Mouse (Mus musculus): ENCODE measurements around the gene Snx12. TPM values are rescaled to one million over a fixed set of nuclear protein-coding genes. Genes with fewer than 3 reads are reported as not detected.
A peak's percentile ranks its signal among the peaks of the same experiment; 100 is the strongest.

Snx12 gene
- polyA plus RNA-seq (2012; rRNA removed) = 16.7 and 23.9 TPM in 2 replicates

DNA sequence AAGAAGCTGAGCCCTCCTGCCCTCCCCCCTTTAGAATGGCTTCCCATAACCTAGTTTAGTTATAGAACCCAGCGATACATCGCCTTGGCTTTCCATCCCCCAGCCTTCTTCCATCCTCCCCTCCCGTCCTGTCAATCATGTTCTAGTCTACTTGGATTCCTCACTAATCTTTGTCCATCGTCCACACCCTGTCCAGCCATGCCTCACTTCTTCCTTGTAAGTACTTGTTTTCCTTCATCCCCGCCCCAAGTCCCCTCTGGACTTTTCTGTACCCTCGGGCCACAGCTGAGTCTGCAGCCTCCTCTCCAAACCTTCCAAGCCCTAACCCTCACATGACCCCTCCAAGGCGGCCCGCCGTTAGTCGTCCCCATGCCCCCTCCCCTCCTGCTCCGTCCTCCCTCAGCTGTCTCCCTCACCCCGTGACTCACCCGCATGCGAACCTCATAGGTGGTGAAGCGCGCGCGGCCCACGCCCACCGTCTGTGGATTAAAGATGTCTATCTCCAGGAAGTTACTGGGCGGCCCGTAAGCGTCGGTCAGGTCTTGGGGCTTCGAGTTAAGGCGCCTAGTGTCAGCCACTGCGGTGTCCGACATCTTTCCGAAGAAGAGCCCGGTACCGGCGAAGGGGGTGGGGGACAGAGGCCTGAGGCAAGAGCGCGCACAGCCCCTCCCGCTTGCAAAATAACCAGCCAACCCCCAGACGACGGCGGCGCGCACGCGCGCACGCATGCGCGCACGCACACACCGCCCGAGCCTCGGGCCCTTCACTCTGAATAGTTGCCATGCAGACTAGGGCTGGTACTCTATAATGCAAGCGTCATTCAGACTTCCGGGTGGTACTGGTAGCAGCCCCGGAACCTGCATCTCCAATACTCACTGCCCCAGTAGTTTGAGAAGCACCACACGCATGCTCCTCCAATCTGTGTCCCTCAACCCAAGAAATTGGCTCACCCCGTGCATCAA lies at the start of gene Snx12:
TSS of gene Snx12 (minus strand) at position 730 of the 962 bp plus-strand sequence.
- DNase-seq (ENCODE audit: low read depth) = peak; percentile 42

DNA sequence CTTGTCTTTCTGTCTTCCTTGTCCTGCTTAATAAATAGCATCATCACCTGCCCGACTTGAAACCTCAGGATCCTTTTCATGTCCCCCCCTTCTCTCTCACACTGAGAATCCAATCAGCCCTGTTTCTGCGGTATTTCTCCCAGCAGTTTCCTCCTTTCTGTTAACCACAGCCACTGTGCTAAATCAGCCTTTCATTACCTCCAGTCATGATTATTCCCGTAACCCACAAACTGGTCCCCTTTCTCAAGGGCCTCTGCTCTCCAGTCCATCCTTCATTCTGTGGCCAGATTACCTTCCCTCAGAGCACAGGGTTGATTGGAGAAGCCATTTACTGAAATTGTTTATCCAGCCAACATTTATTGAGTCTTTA lies 46.4 kb upstream of the Snx12 start, which contains the start of gene Gm20489:
TSS of gene Gm20489 (minus strand) at position 269 of the 370 bp plus-strand sequence.
- no peak for DNase-seq (ENCODE audit: low read depth)

DNA sequence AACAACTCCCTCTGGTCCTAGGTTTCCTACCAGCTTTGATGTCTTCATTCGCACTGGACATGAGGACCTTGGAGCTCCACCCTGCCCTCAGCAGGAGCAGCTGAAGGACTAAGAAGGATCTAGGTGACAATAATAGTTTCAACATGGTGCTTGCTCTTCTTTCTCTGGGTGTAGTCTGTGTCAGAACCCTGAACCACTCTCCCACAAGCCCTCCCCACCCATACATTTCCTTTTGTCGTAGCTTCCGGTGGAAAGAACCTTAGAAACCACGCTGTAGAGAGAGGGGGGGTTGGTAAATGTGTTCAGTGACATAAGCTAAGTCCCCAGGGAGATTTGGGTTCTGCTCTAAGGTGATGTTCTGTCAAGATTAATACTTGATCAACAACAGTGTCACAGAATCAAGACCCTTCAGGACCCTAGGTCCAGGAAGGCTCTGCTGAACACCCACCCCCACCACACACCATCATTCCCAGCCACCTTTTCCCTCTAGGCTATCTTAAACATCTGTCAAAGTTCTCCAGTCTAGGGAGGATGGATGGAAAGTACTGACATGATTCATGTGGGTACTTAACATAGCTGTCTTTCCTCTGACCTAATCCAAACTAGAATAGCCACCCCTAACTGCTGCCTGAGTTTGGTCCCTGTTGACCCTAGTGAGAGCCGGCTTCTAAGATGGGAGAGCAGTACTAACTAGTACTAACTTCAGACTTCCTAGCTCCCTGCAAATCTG lies 45.8 kb upstream of the Snx12 start, which contains the start of gene Il2rg:
TSS of gene Il2rg (minus strand) at position 231 of the 730 bp plus-strand sequence.
- no peak for DNase-seq (ENCODE audit: low read depth)

- DNase-seq (ENCODE audit: low read depth) = no peak
Measured at GRCm38 (mm10) chrX:101266631-101267030, 44.3 kb upstream of the Snx12 start.

GRCm38 (mm10) chrX:101263892-101264291 lies 41.5 kb upstream of the Snx12 start, which contains the start of gene Gm614:
Gm614 (minus strand) TSS chrX:101263992.
- DNase-seq (ENCODE audit: low read depth) = no peak

GRCm38 (mm10) chrX:101260441-101261325 lies 38.3 kb upstream of the Snx12 start:
- DNase-seq (ENCODE audit: low read depth) = no peak

DNA sequence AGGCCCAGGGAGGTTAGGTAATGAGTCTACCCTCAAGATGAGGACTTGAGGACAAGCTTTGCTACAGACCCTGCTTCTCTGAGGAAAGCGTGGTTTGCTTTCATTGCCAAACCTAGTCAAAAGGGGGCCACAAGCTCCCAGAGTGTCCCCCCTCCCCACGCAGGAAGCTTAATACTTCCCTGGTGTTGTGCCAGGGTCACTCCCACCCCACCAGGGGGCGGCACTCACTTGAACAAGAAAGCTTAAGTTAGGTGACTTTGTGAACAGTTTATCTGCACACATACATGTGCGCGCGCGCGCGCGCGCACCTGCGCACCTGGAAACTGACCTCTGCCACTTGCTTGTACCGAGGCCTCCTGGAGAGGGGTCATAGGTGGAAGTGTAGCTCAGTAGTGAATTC lies 34.2 kb upstream of the Snx12 start:
- no peak for DNase-seq (ENCODE audit: low read depth)

DNA sequence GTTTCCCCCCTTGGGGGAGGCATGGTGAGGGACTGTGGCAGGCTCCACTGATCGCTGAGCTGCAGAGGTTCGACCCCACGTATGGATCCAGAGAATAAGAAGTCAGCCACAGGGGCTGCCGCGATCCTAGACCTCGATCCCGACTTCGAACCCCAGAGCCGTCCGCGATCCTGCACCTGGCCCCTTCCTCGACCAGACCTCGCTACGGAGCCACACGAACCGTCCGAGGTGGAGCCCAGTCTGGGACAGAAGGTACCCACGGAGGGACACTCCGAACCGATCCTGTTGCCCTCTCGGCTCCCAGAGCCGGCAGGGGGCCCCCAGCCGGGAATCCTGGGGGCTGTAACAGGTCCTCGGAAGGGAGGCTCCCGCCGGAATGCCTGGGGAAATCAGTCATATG lies 32.4 kb upstream of the Snx12 start:
- DNase-seq (ENCODE audit: low read depth) = no peak

GRCm38 (mm10) chrX:101253952-101254729 lies 31.8 kb upstream of the Snx12 start, which contains the start of gene Foxo4:
Foxo4 (plus strand) TSS chrX:101254528.
- DNase-seq (ENCODE audit: low read depth) = no peak

GRCm38 (mm10) chrX:101245011-101245410 lies 22.6 kb upstream of the Snx12 start:
- no peak for DNase-seq (ENCODE audit: low read depth)

- no peak for DNase-seq (ENCODE audit: low read depth)
Measured at GRCm38 (mm10) chrX:101222796-101223162, 416 bp upstream of the Snx12 start.

DNA sequence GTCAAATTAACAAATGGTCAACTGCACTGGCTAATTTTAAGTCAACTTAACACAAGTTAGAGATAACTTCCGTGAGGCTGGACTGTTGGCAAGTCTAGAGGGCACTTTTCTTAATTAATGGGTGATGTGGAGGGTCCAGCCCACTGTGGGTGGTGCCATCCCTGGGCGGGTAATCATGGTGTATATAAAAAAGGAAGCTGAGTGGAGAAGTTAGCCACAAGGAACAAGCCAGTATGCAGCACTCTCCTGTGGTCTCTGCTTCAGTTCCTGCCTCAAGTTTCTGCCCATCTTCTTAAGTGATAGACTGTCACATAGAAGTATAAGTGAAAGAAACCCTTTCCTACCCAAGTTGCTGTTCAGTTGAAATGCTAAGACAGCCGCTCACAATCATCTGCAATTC lies 33.1 kb downstream of the Snx12 start:
- DNase-seq (ENCODE audit: low read depth) = no peak

DNA sequence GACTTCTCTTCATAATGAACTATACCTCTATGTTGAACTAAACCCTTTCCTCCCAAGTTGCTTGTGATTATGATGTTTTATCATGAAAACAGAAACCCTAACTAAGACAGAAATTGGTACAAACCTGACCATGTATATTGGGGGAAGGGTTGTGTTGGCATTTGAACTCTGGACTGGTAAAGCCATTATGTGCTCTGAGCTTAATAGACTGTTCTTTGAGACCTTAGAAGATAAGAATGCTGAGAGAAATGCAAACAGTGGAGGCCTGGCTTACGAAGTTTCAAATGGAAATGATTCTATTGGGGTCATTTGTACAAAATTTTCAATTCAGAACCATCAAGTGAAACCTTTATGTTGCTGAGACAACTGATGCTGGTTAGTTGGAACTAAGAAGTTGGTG lies 34.7 kb downstream of the Snx12 start:
- no peak for DNase-seq (ENCODE audit: low read depth)

DNA sequence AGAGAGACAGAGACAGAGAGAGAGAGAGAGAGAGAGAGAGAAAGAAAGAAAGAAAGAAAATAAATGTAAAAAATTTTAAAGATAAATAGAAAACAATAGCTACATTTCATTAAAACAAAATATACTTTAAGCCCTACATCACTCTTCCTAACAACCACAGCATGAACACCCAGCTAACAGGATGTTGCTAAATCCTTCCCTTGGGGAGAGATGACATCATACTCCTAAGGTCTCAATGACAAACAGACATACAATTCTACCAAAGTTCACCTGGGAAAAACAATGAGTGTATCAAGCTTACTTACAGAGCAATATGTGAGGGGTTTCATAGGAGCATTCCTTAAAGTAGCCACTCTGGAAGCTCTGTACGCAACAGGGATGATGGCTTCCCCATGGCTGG lies 49.0 kb downstream of the Snx12 start:
- DNase-seq (ENCODE audit: low read depth) = no peak

DNA sequence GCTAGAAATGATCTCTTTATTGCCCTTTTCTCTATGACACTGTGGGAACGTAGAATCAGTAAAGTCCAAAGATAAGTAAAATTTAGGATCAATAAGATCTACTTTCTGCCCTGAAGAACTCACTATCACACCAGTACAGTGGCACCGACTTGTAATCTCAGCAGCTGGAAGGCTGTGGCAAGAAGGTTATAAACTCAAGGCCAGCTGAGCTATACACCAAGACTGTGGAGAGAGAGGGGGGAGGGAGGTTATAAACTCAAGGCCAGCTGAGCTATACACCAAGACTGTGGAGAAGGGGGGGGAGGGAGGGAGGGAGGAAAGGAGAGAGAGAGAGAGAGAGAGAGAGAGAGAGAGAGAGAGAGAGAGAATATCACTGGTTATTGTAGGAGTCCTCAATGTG lies 53.9 kb downstream of the Snx12 start:
- no peak for DNase-seq (ENCODE audit: low read depth)

- DNase-seq (ENCODE audit: low read depth) = no peak
Measured at GRCm38 (mm10) chrX:101163739-101164138, 58.6 kb downstream of the Snx12 start.

DNA sequence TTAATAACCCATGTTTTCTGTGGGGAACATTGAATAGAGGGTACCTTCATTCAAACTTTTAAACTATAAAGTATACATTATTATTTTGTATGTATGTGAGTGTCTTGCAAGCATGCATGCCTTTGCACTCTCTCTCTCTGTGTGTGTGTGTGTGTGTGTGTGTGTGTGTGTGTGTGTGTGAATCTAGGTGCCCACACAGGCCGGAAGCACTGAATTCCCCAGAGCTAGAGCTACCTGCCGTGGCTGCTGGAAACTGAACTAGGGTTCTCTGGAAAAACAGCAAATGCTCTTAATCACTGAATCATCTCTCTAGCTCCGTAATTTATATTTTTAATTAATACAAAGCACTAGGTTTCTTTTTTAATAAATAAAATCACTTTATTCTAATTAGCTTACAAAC lies 59.1 kb downstream of the Snx12 start:
- no peak for DNase-seq (ENCODE audit: low read depth)

DNA sequence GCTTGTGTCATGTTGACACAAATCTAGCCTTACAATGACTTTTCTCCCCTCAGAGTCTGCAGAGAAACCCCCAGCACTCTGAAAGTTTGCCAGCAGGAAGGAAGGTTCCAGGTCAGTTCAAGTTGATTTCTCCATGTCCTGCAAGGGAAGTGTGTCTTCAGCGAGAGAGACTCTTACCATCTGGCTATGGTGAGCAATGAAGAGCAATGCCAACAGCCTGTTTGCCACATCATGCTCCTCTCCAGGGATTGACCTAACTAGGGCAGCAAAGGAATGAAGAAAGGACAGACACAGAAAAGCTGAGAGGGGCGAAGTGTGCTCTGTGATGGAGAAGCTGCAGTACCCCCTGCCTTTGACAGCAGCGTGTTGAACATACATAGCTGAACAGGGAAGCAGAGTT lies 59.8 kb downstream of the Snx12 start:
- DNase-seq (ENCODE audit: low read depth) = no peak

DNA sequence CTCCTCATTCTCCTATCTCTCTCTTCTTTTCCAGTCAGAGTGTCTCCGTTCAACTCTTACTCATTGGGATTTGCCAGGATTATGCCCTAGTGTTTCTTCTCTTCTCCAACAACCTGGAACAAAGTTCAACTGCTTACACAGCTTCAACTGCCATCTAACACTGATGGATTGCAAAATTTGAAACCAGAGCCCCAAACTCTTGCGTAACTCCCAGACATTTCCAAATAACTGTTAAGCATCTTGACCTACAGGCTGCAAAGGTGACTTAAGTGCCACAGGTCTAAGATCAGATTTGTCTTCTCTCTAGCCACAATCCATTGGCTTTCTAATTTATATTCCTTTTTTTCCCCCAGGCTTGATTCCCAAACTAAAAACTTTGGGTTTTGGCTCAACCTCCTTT lies 64.9 kb downstream of the Snx12 start:
- peak; percentile 59 for DNase-seq (ENCODE audit: low read depth)

- no peak for DNase-seq (ENCODE audit: low read depth)
Measured at GRCm38 (mm10) chrX:101156369-101156768, 66.0 kb downstream of the Snx12 start.

- DNase-seq (ENCODE audit: low read depth) = no peak
Measured at GRCm38 (mm10) chrX:101147506-101147905, 74.9 kb downstream of the Snx12 start.
